ENCODE assay signal across 10 mouse cellular contexts in the genomic region with DNA sequence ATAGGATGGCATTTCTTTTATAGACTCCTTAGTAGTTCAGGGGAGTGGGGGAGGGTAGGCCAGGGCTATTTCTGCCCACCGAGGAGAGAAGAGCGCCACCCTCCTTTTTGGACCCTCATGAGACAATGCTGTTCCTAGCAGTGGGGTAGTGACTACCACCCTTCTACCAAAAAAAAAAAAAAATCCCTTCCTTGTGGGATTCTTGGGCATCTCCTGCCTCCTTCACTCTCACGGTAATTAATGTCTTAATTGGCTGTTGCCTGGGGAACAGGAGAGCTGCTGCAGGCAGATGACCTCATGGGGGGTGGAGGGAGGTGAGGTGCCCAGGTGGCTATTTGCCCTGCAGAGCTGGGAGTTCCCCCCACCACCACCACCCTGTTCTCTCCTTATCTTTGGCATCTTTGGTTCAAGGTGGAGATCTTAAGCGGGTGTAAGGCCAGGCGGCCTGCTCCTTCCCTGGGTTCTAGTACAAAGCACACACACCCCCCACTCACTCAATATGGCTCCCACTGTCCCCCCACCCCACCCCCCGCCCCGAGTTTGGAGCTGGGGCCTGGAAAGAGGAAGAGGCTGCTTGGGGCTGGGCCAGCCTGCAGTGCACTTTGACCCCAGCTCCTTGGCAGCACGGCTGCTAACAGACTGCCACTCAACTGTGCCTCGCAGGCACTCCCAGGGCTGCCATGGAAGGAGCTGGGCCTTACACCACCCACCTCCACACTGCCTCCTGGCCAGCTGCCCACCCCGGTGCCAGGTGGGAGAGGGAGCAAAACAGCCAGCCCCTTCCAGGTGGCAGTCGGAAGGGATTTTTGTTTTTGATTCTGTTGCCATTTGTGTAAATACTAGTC. TPM values are rescaled to one million over a fixed set of nuclear protein-coding genes. Genes with fewer than 3 reads are reported as not detected.
A peak's percentile ranks its signal among the peaks of the same experiment; 100 is the strongest.
DNase-seq lines count a peak whose midpoint lies in the region; ATAC-seq and TF ChIP-seq lines count a peak whose summit lies in the region.
"Had no signal": no experiment of that assay in that cellular context is flagged by ENCODE, and none has a peak within 500 bp of the region (broad histone marks: within the 10 kb centered on the region; RNA-seq: fewer than 3 reads in every experiment).

No protein-coding gene starts in this region.

- peaks cover 31% of the 10 kb centered on the region for H3K36me3 ChIP-seq in midbrain, embryonic 13.5 days
- peaks cover 78% of the 10 kb centered on the region for H3K36me3 ChIP-seq in midbrain, embryonic 10.5 days
- peaks cover 44% of the 10 kb centered on the region for H3K36me3 ChIP-seq in kidney, embryonic 14.5 days (ENCODE audit: control insufficient read depth, insufficient read depth, low read length)
- peaks cover 34% of the 10 kb centered on the region for H3K36me3 ChIP-seq in small intestine, adult 2 months (ENCODE audit: control insufficient read depth, insufficient read depth, low read length)

- peak; percentile 16 for DNase-seq in adrenal gland, postnatal 25 days
- DNase-seq in adrenal gland, postnatal 4 days (ENCODE audit: low spot score in 2 of 2) = no peak
- no peak for DNase-seq in midbrain, embryonic 10.5 days (ENCODE audit: low spot score)
- no peak for DNase-seq in gastrocnemius, adult 18-20 months (ENCODE audit: low spot score)
- DNase-seq: heart, postnatal 10 days had no signal

- peak; percentile 14; the same call in 1 of the 2 replicates for TF ChIP-seq POLR2A in small intestine, adult 2 months (IDR thresholded peaks at IDR 0.05; ENCODE audit: low read depth, low read length)

- H3K4me3 ChIP-seq in midbrain, embryonic 13.5 days (replicated peaks) = no peak overlapping the region
- H3K4me3 ChIP-seq in midbrain, embryonic 10.5 days = no peak overlapping the region
- H3K4me3 ChIP-seq in kidney, embryonic 14.5 days (ENCODE audit: low read length) = no peak overlapping the region
- H3K4me3 ChIP-seq in small intestine, adult 2 months (ENCODE audit: low read depth, low read length) = 0 out of 2 replicates have a peak overlapping the region, but pooled peaks have one; percentile 8
- H3K4me3 ChIP-seq: lung, embryonic 15.5 days had no signal

- no peak overlapping the region for H3K27ac ChIP-seq in midbrain, embryonic 13.5 days
- H3K27ac ChIP-seq in midbrain, embryonic 10.5 days (replicated peaks) = no peak overlapping the region
- no peak overlapping the region for H3K27ac ChIP-seq in kidney, embryonic 14.5 days (ENCODE audit: low read depth, low read length)
- H3K27ac ChIP-seq in small intestine, adult 2 months (ENCODE audit: insufficient read depth, low read depth, low read length) = peak overlapping the region; percentile 85

- H3K27me3 ChIP-seq in midbrain, embryonic 13.5 days = peaks cover 6% of the 10 kb centered on the region; the same call in 1 of the 2 replicates
- H3K27me3 ChIP-seq in midbrain, embryonic 10.5 days (ENCODE audit: low read depth, poor library complexity, severe bottlenecking) = peaks cover 99% of the 10 kb centered on the region
- H3K27me3 ChIP-seq in kidney, embryonic 14.5 days (ENCODE audit: control insufficient read depth, insufficient read depth, low read length) = no peaks in the 10 kb centered on the region; the same call in 1 of the 2 replicates
- no peaks in the 10 kb centered on the region for H3K27me3 ChIP-seq in small intestine, adult 2 months (ENCODE audit: control insufficient read depth, insufficient read depth, low read length)
- H3K27me3 ChIP-seq: lung, embryonic 15.5 days had no signal

- H3K9ac ChIP-seq in midbrain, embryonic 13.5 days (replicated peaks) = no peak overlapping the region
- H3K9ac ChIP-seq in kidney, embryonic 14.5 days (ENCODE audit: low read depth, low read length) = no peak overlapping the region
- H3K9ac ChIP-seq: lung, embryonic 15.5 days had no signal

- 52% methylated on average over 10 of the region's 11 CpGs for WGBS in midbrain, embryonic 13.5 days
- 56% methylated on average over 11 of the region's 11 CpGs for WGBS in midbrain, embryonic 10.5 days
- 52% methylated on average over 11 of the region's 11 CpGs for WGBS in kidney, embryonic 14.5 days
- 27% methylated on average over 11 of the region's 11 CpGs for WGBS in small intestine, adult 2 months

- TF ChIP-seq CTCF in small intestine, adult 2 months (IDR thresholded peaks at IDR 0.05; ENCODE audit: extremely low read depth, insufficient read length, insufficient replicate concordance, low read depth, low read length) = no peak

- H3K4me2 ChIP-seq in midbrain, embryonic 13.5 days (replicated peaks) = no peak overlapping the region
- no peak overlapping the region for H3K4me2 ChIP-seq in kidney, embryonic 14.5 days (replicated peaks; ENCODE audit: low read depth, low read length)
- H3K4me2 ChIP-seq: lung, embryonic 15.5 days had no signal

- peaks cover 62% of the 10 kb centered on the region for H3K4me1 ChIP-seq in midbrain, embryonic 13.5 days (replicated peaks)
- peaks cover 78% of the 10 kb centered on the region for H3K4me1 ChIP-seq in midbrain, embryonic 10.5 days
- H3K4me1 ChIP-seq in kidney, embryonic 14.5 days (ENCODE audit: control insufficient read depth, insufficient read depth, low read length) = 0 out of 2 replicates have a peak, but pooled peaks cover 6% of the 10 kb centered on the region
- H3K4me1 ChIP-seq in small intestine, adult 2 months (ENCODE audit: control insufficient read depth, insufficient read depth, insufficient read length, low read length) = peaks cover 47% of the 10 kb centered on the region

- peak; percentile 18; the same call in 1 of the 2 replicates for ATAC-seq in midbrain, embryonic 13.5 days
- 0 out of 2 replicates have a peak, but pooled peaks have one; percentile 10 for ATAC-seq in kidney, embryonic 14.5 days (ENCODE audit: low FRiP score, low TSS enrichment)
- ATAC-seq in frontal cortex, adult (ENCODE audit: low TSS enrichment) = no peak

- H3K9me3 ChIP-seq in midbrain, embryonic 13.5 days = no peaks in the 10 kb centered on the region
- H3K9me3 ChIP-seq in midbrain, embryonic 10.5 days (replicated peaks) = no peaks in the 10 kb centered on the region
- H3K9me3 ChIP-seq in kidney, embryonic 14.5 days (ENCODE audit: control insufficient read depth, low read length) = no peaks in the 10 kb centered on the region
- H3K9me3 ChIP-seq: lung, embryonic 15.5 days had no signal

RNA-seq across cellular contexts. Expression of gene Efnb1, which starts 12.4 kb away (rescaled TPM):
- 47.3 and 60.8 TPM in 2 replicates for total RNA-seq in adrenal gland, postnatal 25 days (2021)
- 100 to 1,000 TPM in 1 of 2 experiments, 10 to 100 TPM in 1; 92.4 to 101 TPM for total RNA-seq in adrenal gland, postnatal 4 days (2021)
- polyA plus RNA-seq in midbrain, embryonic 13.5 days (2015; fragmentation: Nextera tagmentation; extraction: Ambion mirVana) = 24.1 and 36.5 TPM in 2 replicates
- 49.3 and 50.6 TPM in 2 replicates for polyA plus RNA-seq in midbrain, embryonic 10.5 days (2016; fragmentation: Nextera tagmentation; extraction: Ambion mirVana)
- 45.0 and 59.4 TPM in 2 replicates for polyA plus RNA-seq in kidney, embryonic 14.5 days (2014; fragmentation: Nextera tagmentation; extraction: Ambion mirVana)
- 26.2 and 86.8 TPM in 2 replicates for polyA plus RNA-seq in small intestine, adult 2 months (2012; rRNA removed)
- 1 to 10 TPM; 5.4 to 6.6 TPM for total RNA-seq in gastrocnemius, adult 18-20 months (2021)
